Mouse (Mus musculus): ENCODE measurements around the gene Ms4a4c. TPM values are rescaled to one million over a fixed set of nuclear protein-coding genes. Genes with fewer than 3 reads are reported as not detected.

Ms4a4c gene
- polyA plus RNA-seq (2015; fragmentation: Nextera tagmentation; extraction: Ambion mirVana): 1.1 and 1.2 TPM in 2 replicates

DNA sequence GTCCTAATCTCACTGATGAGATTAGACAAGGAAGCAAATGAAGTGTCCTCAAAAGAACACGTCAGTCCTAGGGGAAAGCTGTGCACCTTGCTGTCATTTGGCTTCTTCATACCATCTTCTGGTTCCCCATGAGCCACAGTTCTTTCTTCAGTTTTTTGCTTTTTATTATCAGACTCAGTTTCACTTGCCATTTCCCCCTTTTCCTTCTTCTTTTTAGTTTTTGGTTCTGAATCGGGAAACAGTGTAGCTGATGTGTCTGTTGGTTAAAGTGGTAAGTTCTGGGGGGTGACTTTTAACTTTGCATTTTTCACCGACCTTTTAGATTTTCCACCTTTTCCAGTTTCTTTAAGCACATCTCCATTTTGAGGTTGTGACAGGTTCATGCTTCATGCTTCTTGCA lies at the start of gene Ms4a4c:
Ms4a4c (plus strand) TSS at position 244 of the 400 bp plus-strand sequence.
- no peak within 1 kb of the TSS for H3K9ac ChIP-seq (replicated peaks; ENCODE audit: low read depth)
- H3K36me3 ChIP-seq (ENCODE audit: insufficient read depth, low read length): no peaks in the 10 kb centered on the region
- H3K4me3 ChIP-seq (ENCODE audit: low read depth, low read length): no peak within 1 kb of the TSS
- TF ChIP-seq CTCF (IDR thresholded peaks at IDR 0.05) (no peak), EP300 (IDR thresholded peaks at IDR 0.05) (no peak)
- ATAC-seq (no peak), DNase-seq (ENCODE audit: low spot score) (no peak)
- H3K9me3 ChIP-seq (ENCODE audit: low read length): no peaks in the 10 kb centered on the region
- no peak within 1 kb of the TSS for H3K4me2 ChIP-seq (replicated peaks; ENCODE audit: low read depth, low read length)
- 79% methylated on average over 3 of the region's 3 CpGs for WGBS
- H3K27me3 ChIP-seq (replicated peaks; ENCODE audit: insufficient read depth, low read length): no peaks in the 10 kb centered on the region
- H3K4me1 ChIP-seq (ENCODE audit: insufficient read depth, low read depth, low read length): no peaks in the 10 kb centered on the region
- no peak within 1 kb of the TSS for H3K27ac ChIP-seq (ENCODE audit: low read length)

DNA sequence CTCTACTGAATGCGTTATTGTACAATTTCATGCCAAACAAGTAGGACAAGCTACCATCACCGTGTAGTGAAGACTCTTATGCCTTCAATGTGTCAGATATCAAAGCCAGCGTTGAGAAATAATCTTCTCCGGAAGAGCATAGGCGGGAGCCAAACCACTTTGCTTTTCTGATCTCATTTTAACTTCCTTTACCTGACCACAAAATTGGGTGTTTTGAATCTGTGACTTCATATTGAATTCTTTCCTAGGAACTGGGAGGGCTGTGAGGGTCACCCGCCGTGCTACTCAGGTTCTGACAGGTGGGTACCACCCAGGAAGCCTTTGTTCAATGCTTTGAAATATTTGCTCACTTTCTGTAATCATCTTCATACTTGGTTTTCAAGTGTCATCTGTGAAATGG lies 48.8 kb upstream of the Ms4a4c start:
- H3K9me3 ChIP-seq (ENCODE audit: low read length): no peaks in the 10 kb centered on the region
- no peak for ATAC-seq
- H3K4me3 ChIP-seq (ENCODE audit: low read depth, low read length): no peak overlapping the region

DNA sequence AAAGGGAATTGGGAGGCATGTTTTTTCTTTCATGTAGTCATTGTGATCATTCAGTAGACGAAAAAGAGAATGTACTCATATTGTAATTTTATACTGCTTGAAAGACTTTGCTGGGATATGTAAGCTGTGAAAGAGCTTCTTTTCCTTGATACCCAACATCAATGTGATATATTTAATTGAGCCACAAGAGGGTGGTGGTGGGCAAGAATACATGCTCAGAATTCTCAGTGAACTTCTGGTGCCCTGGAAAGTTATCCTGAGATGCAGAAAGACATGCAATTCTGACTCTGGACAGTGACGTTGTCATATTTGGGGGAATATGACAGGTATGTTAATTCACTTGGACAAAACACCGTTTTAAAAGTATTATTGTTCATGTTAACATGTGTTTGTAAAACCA lies 44.5 kb upstream of the Ms4a4c start:
- Histone ChIP-seq H3K27ac (ENCODE audit: low read length) (no peak overlapping the region), H3K36me3 (ENCODE audit: insufficient read depth, low read length) (no peaks in the 10 kb centered on the region), H3K4me2 (replicated peaks; ENCODE audit: low read depth, low read length) (no peak overlapping the region), H3K4me1 (ENCODE audit: insufficient read depth, low read depth, low read length) (no peaks in the 10 kb centered on the region), H3K9ac (replicated peaks; ENCODE audit: low read depth) (no peak overlapping the region), H3K27me3 (replicated peaks; ENCODE audit: insufficient read depth, low read length) (no peaks in the 10 kb centered on the region), H3K4me3 (ENCODE audit: low read depth, low read length) (no peak overlapping the region), H3K9me3 (ENCODE audit: low read length) (no peaks in the 10 kb centered on the region)
- 56% methylated on average over 3 of the region's 3 CpGs for WGBS
- DNase-seq (ENCODE audit: low spot score) (peak; percentile 7), ATAC-seq (no peak)
- peak; percentile 43 for TF ChIP-seq CTCF (IDR thresholded peaks at IDR 0.05)
- no peak for TF ChIP-seq EP300 (IDR thresholded peaks at IDR 0.05)

More for the DNA sequence above, 48.8 kb upstream of the Ms4a4c start:
- Histone ChIP-seq H3K4me2 (replicated peaks; ENCODE audit: low read depth, low read length) (no peak overlapping the region), H3K27me3 (replicated peaks; ENCODE audit: insufficient read depth, low read length) (no peaks in the 10 kb centered on the region), H3K4me1 (ENCODE audit: insufficient read depth, low read depth, low read length) (no peaks in the 10 kb centered on the region), H3K36me3 (ENCODE audit: insufficient read depth, low read length) (no peaks in the 10 kb centered on the region), H3K27ac (ENCODE audit: low read length) (no peak overlapping the region), H3K9ac (replicated peaks; ENCODE audit: low read depth) (no peak overlapping the region)
- TF ChIP-seq EP300 (IDR thresholded peaks at IDR 0.05) (no peak), CTCF (IDR thresholded peaks at IDR 0.05) (no peak)
- no peak for DNase-seq (ENCODE audit: low spot score)
- 57% methylated on average over 7 of the region's 7 CpGs for WGBS

DNA sequence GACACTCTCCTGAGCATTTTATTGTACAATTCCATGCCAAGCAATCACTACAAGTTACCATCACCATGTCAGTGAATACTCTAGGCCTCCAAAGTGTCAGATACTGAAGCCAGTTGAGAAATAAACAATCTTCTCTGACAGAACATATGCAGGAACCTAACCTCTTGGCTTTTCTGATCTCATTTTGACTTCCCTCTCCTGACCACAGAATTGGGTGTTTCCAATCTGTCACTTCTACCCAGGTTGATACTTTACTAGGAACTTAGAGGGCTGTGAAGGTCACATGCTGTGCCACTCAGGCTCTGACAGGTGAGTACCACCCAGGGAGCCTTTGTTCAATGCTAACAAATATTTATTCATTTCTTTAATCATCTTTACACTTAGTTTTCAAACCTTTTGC lies 42.6 kb upstream of the Ms4a4c start:
- H3K4me2 ChIP-seq (replicated peaks; ENCODE audit: low read depth, low read length): no peak overlapping the region

DNA sequence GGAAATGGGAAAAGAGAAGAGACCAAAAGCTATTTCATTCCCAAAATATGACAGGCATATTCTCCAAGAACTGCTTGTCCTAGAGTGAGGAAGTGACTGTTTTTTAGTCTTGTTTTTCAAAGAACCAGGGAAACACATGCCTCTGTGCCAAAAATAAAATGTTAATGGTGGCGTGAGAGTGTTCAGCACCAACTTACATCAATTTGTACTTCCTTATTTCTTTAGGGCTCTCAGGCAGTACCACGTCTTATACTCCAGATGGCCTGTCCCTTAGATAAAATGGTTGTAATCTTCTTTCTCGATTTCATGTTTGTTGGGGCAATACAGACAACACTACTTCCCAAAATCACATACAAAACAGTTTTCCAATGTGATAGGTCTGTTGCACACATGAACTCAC lies 36.3 kb upstream of the Ms4a4c start:
- Histone ChIP-seq H3K4me3 (ENCODE audit: low read depth, low read length) (no peak overlapping the region), H3K9ac (replicated peaks; ENCODE audit: low read depth) (no peak overlapping the region), H3K9me3 (ENCODE audit: low read length) (no peaks in the 10 kb centered on the region), H3K4me2 (replicated peaks; ENCODE audit: low read depth, low read length) (no peak overlapping the region), H3K27ac (ENCODE audit: low read length) (no peak overlapping the region), H3K36me3 (ENCODE audit: insufficient read depth, low read length) (no peaks in the 10 kb centered on the region), H3K4me1 (ENCODE audit: insufficient read depth, low read depth, low read length) (no peaks in the 10 kb centered on the region), H3K27me3 (replicated peaks; ENCODE audit: insufficient read depth, low read length) (no peaks in the 10 kb centered on the region)
- ATAC-seq (no peak), DNase-seq (ENCODE audit: low spot score) (no peak)
- 66% methylated on average over 3 of the region's 3 CpGs for WGBS
- TF ChIP-seq CTCF (IDR thresholded peaks at IDR 0.05) (no peak), EP300 (IDR thresholded peaks at IDR 0.05) (no peak)

More for the DNA sequence above, 42.6 kb upstream of the Ms4a4c start:
- DNase-seq (ENCODE audit: low spot score) (no peak), ATAC-seq (no peak)
- H3K27me3 ChIP-seq (replicated peaks; ENCODE audit: insufficient read depth, low read length): no peaks in the 10 kb centered on the region
- TF ChIP-seq CTCF (IDR thresholded peaks at IDR 0.05) (no peak), EP300 (IDR thresholded peaks at IDR 0.05) (no peak)
- H3K9me3 ChIP-seq (ENCODE audit: low read length): no peaks in the 10 kb centered on the region
- no peaks in the 10 kb centered on the region for H3K4me1 ChIP-seq (ENCODE audit: insufficient read depth, low read depth, low read length)
- no peak overlapping the region for H3K27ac ChIP-seq (ENCODE audit: low read length)
- H3K9ac ChIP-seq (replicated peaks; ENCODE audit: low read depth): no peak overlapping the region
- no peak overlapping the region for H3K4me3 ChIP-seq (ENCODE audit: low read depth, low read length)
- no peaks in the 10 kb centered on the region for H3K36me3 ChIP-seq (ENCODE audit: insufficient read depth, low read length)

DNA sequence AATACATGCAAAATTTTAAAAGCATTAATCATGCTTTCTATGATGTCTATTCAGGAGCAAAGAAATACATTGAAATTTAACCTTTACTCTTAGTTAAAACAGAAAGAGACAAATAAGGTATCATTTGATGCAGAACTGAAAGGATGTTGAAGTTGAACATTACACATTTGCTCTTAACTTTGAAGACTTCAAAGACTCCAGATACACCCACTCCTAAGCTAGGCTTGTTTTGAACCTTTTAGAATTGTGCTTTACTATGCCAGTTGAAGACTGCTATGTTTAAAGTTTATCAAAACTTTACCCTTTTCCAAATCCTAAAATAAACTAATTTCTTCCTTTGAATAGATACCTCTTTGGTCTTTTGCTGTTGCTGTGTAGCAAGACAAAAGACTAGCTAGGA lies 33.4 kb upstream of the Ms4a4c start:
- Histone ChIP-seq H3K27me3 (replicated peaks; ENCODE audit: insufficient read depth, low read length) (no peaks in the 10 kb centered on the region), H3K4me3 (ENCODE audit: low read depth, low read length) (no peak overlapping the region), H3K4me2 (replicated peaks; ENCODE audit: low read depth, low read length) (no peak overlapping the region), H3K4me1 (ENCODE audit: insufficient read depth, low read depth, low read length) (no peaks in the 10 kb centered on the region), H3K9me3 (ENCODE audit: low read length) (no peaks in the 10 kb centered on the region), H3K27ac (ENCODE audit: low read length) (no peak overlapping the region), H3K36me3 (ENCODE audit: insufficient read depth, low read length) (no peaks in the 10 kb centered on the region), H3K9ac (replicated peaks; ENCODE audit: low read depth) (no peak overlapping the region)
- TF ChIP-seq EP300 (IDR thresholded peaks at IDR 0.05): no peak
- TF ChIP-seq CTCF (IDR thresholded peaks at IDR 0.05): no peak
- DNase-seq (ENCODE audit: low spot score) (no peak), ATAC-seq (no peak)

DNA sequence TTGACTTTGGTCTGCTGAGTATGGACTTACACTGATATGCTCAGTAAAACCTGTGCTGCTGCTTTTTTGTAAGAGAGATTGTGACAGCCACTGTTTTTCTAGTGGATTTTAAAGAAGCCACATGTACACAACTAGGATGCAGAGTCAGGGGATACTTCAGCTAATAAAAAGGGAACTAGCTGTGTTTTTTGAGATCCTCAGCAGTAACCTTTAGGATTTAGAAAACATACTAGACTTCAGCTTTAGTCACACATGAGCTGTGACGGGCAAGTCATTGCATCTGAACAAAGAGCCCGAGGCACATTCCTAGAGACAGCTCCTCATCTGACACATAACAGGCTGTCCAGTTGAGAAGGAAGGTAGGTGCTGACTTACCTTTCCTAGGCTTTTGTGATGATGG lies 29.3 kb upstream of the Ms4a4c start, which contains the start of gene Ms4a4a:
Ms4a4a (plus strand) TSS at position 251 of the 400 bp plus-strand sequence.
- no peaks in the 10 kb centered on the region for H3K27me3 ChIP-seq (replicated peaks; ENCODE audit: insufficient read depth, low read length)
- no peak within 1 kb of the TSS for H3K27ac ChIP-seq (ENCODE audit: low read length)
- WGBS: 78% methylated on average over 2 of the region's 2 CpGs
- no peak within 1 kb of the TSS for H3K4me3 ChIP-seq (ENCODE audit: low read depth, low read length)
- no peaks in the 10 kb centered on the region for H3K36me3 ChIP-seq (ENCODE audit: insufficient read depth, low read length)
- H3K4me2 ChIP-seq (replicated peaks; ENCODE audit: low read depth, low read length): no peak within 1 kb of the TSS
- H3K9ac ChIP-seq (replicated peaks; ENCODE audit: low read depth): no peak within 1 kb of the TSS
- TF ChIP-seq CTCF (IDR thresholded peaks at IDR 0.05) (no peak), EP300 (IDR thresholded peaks at IDR 0.05) (no peak)
- no peaks in the 10 kb centered on the region for H3K4me1 ChIP-seq (ENCODE audit: insufficient read depth, low read depth, low read length)
- DNase-seq (ENCODE audit: low spot score) (no peak), ATAC-seq (no peak)
- no peaks in the 10 kb centered on the region for H3K9me3 ChIP-seq (ENCODE audit: low read length)
